Mouse (Mus musculus) skeletal muscle tissue, adult 2 months (tissue): ENCODE measurements at regions not wholly inside any gene's neighbourhood (a gene's known extent, or its start where the extent isn't known, plus 50 kb on each side); places are given as distances from the start of the nearest gene placed in this dataset.

ENCODE experiments used
- DNase-seq: peaks from one replicate; pipeline ENCODE4 v3.0.0-alpha.2; 2012; ENCODE audit warnings: low read depth, low spot score

GRCm38 (mm10) chr11:112234492-112235116, 547.4 kb upstream of the Sox9 start:
- DNase-seq: no peak

GRCm38 (mm10) chr11:112238960-112239884, 542.8 kb upstream of the Sox9 start:
- no peak for DNase-seq

- DNase-seq: no peak
Observed at GRCm38 (mm10) chr11:112252548-112252947, 529.5 kb upstream of the Sox9 start.

- DNase-seq: no peak
Observed at GRCm38 (mm10) chr11:112253061-112253460, 529.0 kb upstream of the Sox9 start.

GRCm38 (mm10) chr11:112256326-112256725, 525.7 kb upstream of the Sox9 start:
- DNase-seq: no peak

- no peak for DNase-seq
Observed at GRCm38 (mm10) chr11:112264077-112264476, 517.9 kb upstream of the Sox9 start.

GRCm38 (mm10) chr11:112270911-112271310, 511.1 kb upstream of the Sox9 start:
- no peak for DNase-seq

- no peak for DNase-seq
Observed at GRCm38 (mm10) chr11:112278566-112278965, 503.5 kb upstream of the Sox9 start.

- no peak for DNase-seq
Observed at GRCm38 (mm10) chr11:112282911-112283310, 499.1 kb upstream of the Sox9 start.

GRCm38 (mm10) chr11:112298901-112299341, 483.1 kb upstream of the Sox9 start:
- no peak for DNase-seq

GRCm38 (mm10) chr11:112303091-112303490, 478.9 kb upstream of the Sox9 start:
- no peak for DNase-seq

- DNase-seq: no peak
Observed at GRCm38 (mm10) chr11:112325850-112326249, 456.2 kb upstream of the Sox9 start.

- no peak for DNase-seq
Observed at GRCm38 (mm10) chr11:112327606-112328005, 454.4 kb upstream of the Sox9 start.

GRCm38 (mm10) chr11:112345133-112345532, 436.9 kb upstream of the Sox9 start:
- DNase-seq: no peak

- DNase-seq: no peak
Observed at GRCm38 (mm10) chr11:112345586-112345985, 436.4 kb upstream of the Sox9 start.

- DNase-seq: no peak
Observed at GRCm38 (mm10) chr11:112346089-112346488, 435.9 kb upstream of the Sox9 start.

GRCm38 (mm10) chr11:112346532-112346931, 435.5 kb upstream of the Sox9 start:
- no peak for DNase-seq

- DNase-seq: no peak
Observed at GRCm38 (mm10) chr11:112355311-112355710, 426.7 kb upstream of the Sox9 start.

GRCm38 (mm10) chr11:112366715-112367114, 415.3 kb upstream of the Sox9 start:
- DNase-seq: no peak

- DNase-seq: no peak
Observed at GRCm38 (mm10) chr11:112370941-112371340, 411.1 kb upstream of the Sox9 start.

- DNase-seq: no peak
Observed at GRCm38 (mm10) chr11:112400069-112400468, 382.0 kb upstream of the Sox9 start.

- no peak for DNase-seq
Observed at GRCm38 (mm10) chr11:112407681-112408080, 374.3 kb upstream of the Sox9 start.

- no peak for DNase-seq
Observed at GRCm38 (mm10) chr11:112412434-112412833, 369.6 kb upstream of the Sox9 start.
